Mouse (Mus musculus) fibroblast of lung, adult 2 months (primary cell): ENCODE results near the gene Cbx8.

Experiments
- DNase-seq: peaks from one replicate; pipeline ENCODE4 v3.0.0-alpha.2; 2011; ENCODE audit warnings: low read depth

Cbx8 gene

GRCm38 (mm10) chr11:119048133-119048510, 7.4 kb upstream of the Cbx8 start:
- DNase-seq = no peak

- DNase-seq = no peak
Measured at GRCm38 (mm10) chr11:119047261-119048132, 6.7 kb upstream of the Cbx8 start.

- DNase-seq = no peak
Measured at GRCm38 (mm10) chr11:119046601-119047245, 6.0 kb upstream of the Cbx8 start.

- no peak for DNase-seq
Measured at GRCm38 (mm10) chr11:119044551-119045337, 4.0 kb upstream of the Cbx8 start.

DNA sequence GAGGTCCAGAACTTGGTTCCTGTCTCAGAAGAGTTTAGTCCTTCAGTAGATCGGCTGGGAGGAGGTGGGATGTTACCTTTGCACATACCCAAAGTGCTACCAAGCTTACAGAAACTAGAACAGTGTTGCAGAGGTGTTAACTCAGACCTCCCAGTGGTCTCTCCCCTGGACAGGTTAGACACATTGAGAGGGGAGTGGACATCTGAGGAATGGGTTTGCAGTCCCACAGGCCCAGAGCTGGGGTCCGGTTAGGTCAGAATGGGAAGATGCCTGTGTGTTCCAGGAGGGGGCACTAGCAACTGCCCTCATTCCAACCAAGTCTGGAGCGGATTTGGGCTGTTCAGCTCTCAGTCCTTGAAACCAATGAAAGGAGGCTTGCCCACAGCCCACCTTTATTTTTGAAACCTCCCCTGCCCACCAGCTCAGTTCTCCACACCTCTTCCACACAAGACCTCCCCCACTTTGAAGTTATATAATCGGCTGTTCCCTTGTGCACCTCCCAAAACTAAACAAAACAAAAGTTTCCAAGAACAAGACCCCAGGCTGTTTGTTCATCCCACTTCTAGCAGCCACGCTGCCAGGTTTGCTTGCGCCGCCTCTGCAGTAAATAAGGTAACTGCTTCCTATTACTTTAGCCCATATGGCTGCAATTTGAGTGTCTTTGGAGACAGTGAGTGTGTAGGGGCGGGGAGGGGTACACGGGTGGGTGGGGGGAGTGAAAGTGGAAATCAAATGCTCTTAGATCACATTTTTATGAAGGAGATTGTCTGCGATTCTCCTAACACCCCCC, 3.2 kb upstream of the Cbx8 start:
- no peak for DNase-seq

- no peak for DNase-seq
Measured at GRCm38 (mm10) chr11:119043273-119043540, 2.4 kb upstream of the Cbx8 start.

DNA sequence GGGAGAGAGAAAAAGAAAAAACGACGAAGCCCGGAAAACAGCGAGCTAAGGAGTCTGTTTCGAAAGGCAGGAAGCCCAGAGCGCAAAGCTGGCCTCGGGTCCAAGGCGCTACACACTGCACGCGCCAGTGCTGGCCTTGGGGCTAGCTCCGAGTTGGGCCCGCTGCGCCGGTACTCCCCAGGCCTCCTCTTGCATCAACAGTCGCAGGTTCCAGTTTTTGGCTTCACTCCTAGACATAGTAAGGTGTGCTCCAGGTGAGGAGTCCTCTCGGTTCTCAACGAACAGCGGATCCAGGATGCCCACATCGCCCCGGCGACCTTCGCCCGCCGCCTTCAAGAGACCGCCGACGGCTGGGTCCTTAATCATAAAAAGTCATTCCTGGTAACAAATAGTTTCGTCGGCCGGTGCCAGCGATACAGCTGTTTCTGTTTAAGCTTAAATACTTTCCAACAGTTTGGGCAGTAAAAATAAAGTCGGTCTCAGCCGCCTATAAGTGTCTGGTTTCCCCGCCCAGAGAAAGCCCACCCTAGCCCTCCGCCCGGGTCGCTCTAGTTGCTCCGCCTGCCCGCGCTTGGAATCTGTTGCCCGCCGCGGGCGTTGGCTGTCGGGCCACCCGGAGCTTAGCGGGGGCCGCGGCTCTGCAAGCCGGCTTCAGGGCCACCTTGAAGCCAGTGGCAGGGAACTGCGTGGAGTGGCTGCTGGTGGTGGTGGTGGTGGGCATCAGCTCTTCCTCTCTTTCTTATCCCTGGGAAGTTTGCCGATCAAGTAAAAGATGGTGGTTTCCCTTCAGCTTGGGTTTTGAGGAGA, 1.9 kb upstream of the Cbx8 start:
- no peak for DNase-seq

- no peak for DNase-seq
Measured at GRCm38 (mm10) chr11:119041750-119042465, 1.1 kb upstream of the Cbx8 start.

GRCm38 (mm10) chr11:119041325-119041716, 552 bp upstream of the Cbx8 start:
- no peak for DNase-seq

GRCm38 (mm10) chr11:119039732-119040512, 847 bp downstream of the Cbx8 start:
- DNase-seq = no peak

DNA sequence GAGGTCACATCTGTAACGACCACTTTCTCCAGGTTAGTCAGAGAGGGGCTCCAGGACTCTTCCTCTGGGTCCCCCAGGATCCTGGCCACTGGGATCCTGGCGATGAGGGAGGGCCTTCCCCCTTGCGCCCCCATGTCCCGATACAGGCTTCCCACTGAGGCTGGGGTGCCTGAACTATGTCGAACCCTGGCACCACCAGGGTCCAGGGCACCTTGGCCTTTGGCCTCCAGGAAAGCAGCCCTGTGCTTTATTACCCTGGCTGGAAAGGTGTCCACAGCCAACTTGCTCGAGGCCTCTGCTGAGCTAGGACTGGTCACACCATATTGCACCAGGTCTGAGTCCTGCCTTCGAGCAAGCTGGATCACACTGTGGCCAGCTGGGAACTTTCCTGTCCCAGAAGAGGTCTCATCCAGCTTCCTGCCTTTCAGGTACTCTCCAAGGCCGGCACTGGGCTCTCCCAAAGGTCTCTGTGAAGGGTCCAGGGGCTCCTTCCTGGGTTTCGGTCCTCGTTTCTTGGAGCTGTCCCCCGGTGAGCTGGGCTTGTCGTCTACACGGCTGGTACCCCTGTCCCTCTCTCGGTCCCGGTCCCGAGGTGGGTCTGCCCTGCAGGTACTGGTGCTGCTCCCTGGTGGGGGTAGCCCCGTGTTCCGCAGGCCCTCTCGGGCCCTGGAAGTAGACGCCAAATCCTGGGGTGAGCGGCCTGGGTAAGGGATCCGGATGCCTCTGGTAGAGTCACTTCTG, 1.9 kb downstream of the Cbx8 start:
- DNase-seq = no peak

- no peak for DNase-seq
Measured at GRCm38 (mm10) chr11:119037780-119038401, 2.9 kb downstream of the Cbx8 start.

- DNase-seq = no peak
Measured at GRCm38 (mm10) chr11:119036934-119037779, 3.6 kb downstream of the Cbx8 start.

GRCm38 (mm10) chr11:119036447-119036846, 4.3 kb downstream of the Cbx8 start:
- no peak for DNase-seq

GRCm38 (mm10) chr11:119035686-119036165, 5.0 kb downstream of the Cbx8 start:
- no peak for DNase-seq

GRCm38 (mm10) chr11:119035094-119035685, 5.6 kb downstream of the Cbx8 start:
- DNase-seq = no peak

- no peak for DNase-seq
Measured at GRCm38 (mm10) chr11:119034635-119035034, 6.1 kb downstream of the Cbx8 start.
